Mouse (Mus musculus): ENCODE measurements around the gene Ankdd1a.
A peak's percentile ranks its signal among the peaks of the same experiment; 100 is the strongest.

Gene Ankdd1a

DNA sequence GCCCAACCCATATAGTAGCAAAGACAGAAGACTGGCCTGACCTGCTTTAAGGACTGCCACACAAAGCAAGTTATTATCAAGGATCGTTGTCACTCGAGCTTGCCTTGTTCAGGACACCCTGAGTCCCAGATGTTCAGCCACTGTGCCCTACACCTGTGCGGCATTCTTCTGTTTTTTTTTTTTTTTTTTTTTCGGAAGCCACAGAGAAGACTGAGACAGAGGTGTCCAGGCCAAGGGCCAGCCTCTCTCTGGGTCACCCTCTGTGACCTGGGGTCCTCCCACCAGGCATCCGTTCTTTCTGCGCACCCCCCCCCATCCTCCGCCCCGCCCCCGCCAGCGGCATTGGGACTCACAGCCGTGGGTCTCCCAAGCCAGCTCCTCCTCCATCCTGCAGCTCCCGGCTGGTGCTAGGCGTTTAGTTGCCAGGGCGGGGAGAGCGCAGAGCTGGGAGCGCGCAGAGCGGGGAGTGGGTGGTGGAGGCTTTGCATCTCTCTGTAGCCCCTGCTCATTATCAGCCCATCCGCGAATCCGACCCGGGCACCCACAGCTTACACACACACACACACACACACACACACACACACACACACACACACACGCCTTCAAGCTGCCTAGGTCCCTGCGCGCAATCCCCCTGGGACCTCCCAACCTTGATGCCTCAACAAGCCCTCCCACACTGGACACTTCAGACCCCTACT lies at the start of gene Ankdd1a:
Ankdd1a (minus strand) TSS at position 387 of the 698 bp plus-strand sequence.
- no peak for DNase-seq (ENCODE audit: low spot score in 2 of 2)

DNA sequence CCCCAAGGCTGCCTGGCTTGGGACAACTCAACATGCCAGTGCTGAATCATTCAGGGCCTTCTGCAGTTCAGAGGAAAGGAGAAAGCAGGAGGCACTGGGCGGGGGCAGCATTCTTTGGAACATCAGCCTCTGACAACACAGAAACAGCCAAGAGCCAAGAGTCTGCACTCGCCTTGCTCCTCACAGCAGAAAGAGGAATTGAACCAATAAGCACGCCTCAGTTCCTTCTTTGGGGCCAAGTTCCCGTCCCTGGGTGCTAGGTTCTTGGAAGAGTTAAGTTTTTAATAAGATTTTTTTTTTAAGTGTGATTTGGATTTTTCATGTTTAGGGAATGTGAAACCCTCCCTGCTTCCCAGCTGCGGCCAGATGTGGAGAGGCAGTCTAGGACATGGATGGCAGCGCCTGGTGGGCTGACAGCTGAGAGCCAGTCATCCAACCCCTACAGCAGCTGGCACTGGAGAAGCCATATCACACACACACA lies 49.5 kb upstream of the Ankdd1a start:
- DNase-seq (ENCODE audit: low spot score in 2 of 2): peak in 1 of 2 experiments; percentile 66

DNA sequence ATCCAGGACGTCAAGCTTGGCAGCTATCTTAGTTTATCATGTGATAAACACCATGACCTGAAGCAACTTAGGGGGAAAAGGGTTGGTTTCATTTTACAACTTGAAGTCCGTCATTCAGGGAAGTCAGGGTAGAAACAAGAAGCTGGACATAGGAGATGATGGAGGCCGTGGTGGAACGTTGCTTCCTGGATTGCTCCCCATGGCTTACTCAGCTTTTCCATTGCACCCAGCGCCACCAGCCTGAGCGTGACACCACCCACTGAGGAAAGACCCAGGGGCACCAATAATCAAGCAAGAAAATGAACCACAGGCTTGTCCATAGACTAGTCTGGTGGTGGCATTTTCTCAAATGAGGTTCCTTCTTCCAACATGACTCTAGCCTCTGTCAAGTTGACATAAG lies 48.8 kb upstream of the Ankdd1a start:
- DNase-seq (ENCODE audit: low spot score in 2 of 2): peak in 1 of 2 experiments; percentile 56

DNA sequence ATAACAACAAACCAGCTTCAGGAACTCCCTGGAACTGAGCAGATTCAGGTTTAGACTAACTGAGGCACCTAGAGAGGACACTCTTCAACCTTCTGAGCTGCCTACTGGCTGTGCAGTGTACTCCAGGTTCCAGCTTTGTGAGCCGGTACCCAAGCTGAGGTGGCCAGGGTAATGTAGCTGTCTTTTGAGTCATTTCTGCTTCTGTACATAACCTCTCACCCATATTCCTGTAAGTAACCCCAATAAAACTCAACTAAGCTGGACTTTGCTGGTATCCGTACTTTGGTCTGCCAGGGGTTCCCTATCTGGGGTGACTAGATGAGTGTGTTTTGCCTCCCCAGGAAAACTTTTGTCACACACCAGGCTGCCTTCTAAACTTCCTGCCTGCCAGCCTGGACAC lies 44.7 kb upstream of the Ankdd1a start:
- no peak for DNase-seq (ENCODE audit: low spot score in 2 of 2)

DNA sequence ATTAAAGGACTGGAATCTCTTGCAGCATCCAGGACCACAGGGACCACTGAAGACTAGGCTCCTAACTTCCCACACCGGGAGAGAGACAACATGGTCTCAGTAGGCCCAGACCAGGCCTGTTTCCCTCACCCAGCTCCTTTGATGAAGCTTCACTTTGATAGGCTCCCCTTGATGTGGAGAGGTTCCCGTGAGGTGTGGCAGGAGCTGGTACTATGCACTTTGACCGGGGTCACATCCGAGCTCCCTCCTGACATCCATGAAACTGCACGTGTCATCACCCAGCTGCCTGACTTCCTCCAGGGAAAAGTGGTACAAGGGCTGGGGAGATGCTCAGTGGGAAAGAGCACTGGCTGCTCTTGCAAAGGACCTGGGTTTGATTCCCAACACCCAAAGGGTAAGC lies 43.1 kb upstream of the Ankdd1a start:
- no peak for DNase-seq (ENCODE audit: low spot score in 2 of 2)

DNA sequence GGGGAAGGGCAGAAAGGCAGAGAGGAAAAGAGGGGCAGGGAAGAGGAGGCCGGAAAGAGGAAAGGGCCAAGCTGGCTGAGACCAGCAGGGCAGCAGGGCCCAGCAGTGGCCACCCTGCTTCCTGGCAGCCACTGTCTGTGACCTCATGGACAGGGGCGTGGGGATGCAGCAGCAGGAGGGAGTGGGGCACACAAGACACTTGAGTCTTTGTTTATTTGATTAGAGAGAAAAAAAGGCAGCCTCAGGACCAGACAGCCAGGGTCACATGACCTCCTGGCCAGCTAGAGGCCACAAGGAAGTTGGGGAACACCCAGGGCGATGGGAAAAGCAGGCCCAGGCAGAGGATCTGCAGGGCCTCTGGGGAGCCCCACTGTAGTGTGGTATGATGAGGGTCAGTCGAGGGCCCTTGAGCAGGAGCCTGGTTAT lies 42.1 kb upstream of the Ankdd1a start:
- no peak for DNase-seq (ENCODE audit: low spot score in 2 of 2)

DNA sequence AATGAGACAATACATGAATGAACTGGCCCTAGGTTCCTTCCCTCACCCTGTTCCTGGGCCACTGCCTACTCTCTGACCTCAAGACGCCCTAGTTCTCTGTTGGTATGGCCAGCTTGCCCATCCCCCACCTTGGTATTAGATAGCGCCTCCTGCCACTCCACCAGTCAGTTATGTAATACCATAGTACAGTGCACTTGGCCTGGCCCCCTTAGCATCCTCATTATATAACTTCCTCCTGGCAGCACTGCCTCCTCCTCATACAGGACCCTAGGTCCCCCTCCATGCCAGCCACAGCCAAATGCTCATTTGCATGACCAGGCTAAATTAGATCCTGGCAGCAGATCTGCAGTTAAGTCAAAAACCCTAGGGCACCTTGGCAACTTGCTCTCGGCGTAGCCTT lies 41.0 kb upstream of the Ankdd1a start:
- DNase-seq (ENCODE audit: low spot score in 2 of 2): peak; percentile 41 to 71

DNA sequence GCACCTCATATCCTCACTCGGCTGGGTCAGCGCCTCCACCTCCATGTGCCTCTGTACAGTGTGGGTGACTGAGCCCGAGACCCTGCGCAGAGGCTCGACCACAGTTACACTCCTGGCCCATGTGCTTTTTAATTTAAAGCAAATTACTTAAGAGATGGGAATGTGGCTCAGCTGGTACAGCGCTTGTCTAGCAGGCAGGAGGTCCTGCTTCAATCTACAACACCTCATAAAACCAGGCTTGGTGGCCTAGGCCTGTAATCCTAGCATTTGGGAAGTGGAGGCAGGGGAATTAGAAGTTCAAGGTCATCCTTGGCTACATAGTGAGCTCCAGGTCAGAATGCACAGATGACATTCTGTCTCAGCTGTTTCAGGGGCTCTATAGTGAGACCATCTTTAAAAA lies 38.8 kb upstream of the Ankdd1a start:
- no peak for DNase-seq (ENCODE audit: low spot score in 2 of 2)

DNA sequence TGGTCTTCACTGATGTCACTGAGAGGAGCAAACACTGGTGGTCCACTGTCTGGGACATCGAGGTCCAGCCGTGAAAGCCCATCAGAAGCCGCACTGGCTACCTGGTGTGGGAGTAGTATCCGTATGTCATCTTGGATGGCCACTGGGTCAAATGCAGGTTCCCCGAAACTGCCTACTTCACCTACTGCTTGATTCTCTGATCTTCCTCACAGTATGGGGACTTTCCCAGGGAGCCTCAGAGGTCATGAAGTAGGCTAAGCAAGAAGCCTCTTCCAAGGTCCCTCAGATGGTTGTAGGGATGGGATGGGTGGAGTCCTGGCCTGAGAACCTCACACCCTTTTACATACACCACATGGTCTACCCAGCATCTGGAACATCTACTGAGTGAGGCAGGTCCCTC lies 37.0 kb upstream of the Ankdd1a start:
- DNase-seq (ENCODE audit: low spot score in 2 of 2): no peak

DNA sequence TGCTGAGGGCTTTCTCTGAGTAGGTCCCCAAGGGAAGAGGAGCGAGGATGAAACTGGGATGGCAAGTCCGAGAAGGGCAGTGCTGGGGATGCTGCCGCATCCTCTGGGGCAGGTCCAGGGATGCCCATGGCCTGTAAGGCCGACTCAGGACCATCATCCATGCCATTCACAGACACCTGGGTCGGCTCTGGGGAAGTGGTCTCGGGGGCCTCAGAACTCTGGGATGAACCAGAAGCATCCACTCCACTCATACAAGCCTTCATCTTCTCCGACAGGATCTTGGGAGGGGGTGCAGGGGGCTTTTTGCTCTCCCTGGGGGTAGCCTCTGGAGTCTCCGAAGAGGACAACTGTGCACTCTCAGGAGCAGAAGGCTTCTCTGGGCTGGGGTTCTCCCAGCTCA lies 36.4 kb upstream of the Ankdd1a start:
- DNase-seq (ENCODE audit: low spot score in 2 of 2): no peak

DNA sequence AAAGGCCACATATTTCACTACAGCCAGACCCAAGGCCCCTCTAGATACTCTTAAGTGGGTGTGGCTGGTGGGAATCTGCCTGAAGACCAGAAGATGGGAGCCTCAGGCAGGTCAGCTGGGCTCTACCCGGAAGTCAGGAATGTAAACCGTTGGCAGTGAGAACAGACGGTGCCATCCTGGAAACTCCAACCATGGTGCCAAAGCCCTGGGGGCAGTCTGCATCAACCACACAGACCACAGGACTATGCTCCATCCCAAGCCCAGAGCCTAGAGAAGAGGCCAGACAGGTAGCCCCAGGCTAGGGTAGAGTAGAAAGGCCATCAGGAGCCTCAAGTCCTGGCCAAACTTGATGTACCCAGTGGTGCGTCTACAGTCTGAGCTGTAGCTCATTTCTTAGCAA lies 35.6 kb upstream of the Ankdd1a start:
- DNase-seq (ENCODE audit: low spot score in 2 of 2): peak in 1 of 2 experiments; percentile 67

DNA sequence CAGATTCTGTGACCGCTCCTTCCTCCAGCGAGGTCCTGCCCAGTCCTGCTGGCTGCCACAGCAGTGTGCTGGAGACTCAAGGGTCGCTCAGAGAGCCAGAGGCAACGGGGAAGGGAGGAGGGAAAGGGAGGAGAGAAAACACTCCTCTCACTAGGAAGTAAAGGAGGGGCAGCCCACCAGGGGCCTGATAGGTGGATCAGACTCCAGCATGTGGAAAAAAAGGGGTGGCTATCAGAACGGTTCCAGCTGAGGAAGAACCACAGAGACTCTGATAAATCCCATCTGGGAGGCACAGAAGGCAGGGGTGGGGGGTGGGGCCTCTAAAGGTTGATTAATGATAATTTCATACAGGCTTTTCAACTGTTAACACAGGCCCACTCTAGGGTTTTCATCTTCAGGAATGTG lies 35.0 kb upstream of the Ankdd1a start:
- DNase-seq (ENCODE audit: low spot score in 2 of 2): peak; percentile 75 to 77

DNA sequence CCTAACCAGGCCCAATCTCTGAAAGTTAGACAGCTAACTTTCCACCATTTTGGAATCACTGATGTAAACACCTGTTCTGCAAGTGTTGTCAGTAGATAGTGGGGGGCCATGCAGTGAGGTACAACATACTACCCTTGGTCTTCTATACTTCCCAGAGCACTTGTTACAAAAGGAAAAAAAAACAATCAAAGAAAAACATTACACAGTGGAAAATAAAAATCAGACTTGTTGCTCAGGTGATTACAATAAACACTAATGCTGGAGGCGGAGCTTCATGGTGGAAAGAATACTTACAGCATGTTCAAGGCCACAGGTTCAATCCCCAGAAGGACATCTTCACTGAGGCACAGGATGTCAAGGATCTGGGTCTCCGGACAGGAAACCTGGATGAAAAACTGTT lies 32.7 kb upstream of the Ankdd1a start:
- no peak for DNase-seq (ENCODE audit: low spot score in 2 of 2)

DNA sequence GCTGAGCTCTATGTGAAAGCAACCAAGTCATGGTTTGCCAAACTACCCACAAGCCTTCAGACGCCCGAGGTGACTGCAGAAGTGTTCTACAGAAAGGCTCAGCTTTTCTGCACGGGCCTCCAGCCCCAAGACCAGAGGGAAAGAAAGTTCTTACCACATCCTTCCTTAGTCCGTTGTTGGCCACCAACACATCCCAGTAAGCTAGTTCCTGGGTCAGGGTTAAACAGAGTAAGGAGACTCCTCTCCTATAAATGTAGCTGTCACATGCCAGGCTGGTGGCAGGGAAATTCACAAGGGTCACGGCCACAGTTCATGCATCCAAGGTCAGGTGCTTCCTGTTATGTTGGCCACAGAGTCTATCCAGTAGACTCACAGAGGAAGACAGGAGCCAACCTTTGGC lies 32.1 kb upstream of the Ankdd1a start:
- DNase-seq (ENCODE audit: low spot score in 2 of 2): peak; percentile 37 to 71

DNA sequence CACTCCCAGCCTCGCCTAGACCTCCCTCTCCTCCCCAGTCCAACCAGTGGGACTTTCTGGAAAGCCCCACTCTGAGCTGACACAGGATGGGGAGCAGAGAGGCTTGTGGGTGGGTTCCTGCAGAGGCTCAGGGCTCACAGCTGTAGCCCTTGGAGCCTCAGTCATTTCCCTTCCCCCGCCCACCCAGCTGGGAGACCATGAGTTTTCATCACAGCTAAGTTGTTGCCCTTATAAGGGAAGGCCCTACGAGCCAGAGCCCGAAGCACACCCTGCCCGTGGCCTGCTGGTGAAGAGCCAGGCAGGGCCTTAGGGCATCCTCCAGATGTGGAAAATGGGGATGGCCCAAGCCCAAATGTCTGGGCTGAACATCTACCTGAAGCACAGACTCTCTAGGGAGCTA lies 31.0 kb upstream of the Ankdd1a start:
- DNase-seq (ENCODE audit: low spot score in 2 of 2): peak; percentile 74 to 82

DNA sequence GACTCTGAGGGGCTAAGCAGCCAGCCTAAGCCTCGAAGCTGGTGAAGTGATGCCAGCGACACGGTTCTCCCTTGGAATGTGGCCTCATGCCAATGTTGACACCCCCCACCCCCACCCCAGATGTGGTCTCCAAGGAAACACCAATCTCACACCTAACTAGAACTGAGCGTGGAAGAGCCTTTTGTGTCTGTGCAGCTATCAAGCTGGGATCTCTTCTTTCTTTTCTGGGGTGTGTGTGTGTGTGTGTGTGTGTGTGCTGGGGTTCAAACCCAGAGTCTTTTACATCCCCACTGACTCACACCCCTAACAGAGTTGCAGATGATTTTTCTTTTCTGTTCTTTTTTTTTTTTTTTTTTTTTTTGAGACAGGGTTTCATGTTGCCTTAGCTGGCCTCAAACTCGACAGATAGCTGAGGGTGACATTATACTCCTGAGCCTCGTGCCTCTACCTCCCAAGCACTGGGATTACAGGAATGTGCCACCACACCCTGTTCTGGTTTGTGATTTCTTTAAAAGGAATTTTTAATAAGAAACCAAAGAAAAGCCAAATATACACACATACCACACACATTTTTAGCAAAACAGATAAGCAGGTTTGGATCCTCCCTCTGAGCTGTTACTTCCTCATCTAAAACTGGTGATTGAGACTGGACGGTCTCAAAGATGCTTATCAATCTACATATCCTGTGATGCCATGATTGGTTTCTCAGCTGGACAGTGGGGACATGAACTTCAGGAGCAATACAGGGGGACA lies 30.3 kb upstream of the Ankdd1a start:
- DNase-seq (ENCODE audit: low spot score in 2 of 2): no peak

DNA sequence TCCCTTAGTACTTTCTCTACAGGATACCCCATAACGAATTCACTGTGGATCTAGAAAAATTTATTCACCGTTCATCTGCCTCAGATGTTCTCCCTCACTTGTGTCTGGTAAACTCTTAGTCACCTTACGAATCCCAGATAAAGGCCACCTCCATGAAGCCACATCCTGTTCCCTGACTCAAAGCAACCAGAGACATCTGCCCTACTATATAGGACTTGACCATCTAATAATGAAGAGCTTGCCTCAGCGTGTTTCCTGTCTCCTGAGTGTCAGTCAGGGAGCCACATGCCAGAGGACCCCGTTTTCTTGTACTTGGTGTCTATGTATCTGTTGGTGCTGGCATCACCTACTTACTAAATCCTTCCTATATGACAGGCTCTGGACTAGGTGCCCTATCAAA lies 29.6 kb upstream of the Ankdd1a start:
- DNase-seq (ENCODE audit: low spot score in 2 of 2): no peak

DNA sequence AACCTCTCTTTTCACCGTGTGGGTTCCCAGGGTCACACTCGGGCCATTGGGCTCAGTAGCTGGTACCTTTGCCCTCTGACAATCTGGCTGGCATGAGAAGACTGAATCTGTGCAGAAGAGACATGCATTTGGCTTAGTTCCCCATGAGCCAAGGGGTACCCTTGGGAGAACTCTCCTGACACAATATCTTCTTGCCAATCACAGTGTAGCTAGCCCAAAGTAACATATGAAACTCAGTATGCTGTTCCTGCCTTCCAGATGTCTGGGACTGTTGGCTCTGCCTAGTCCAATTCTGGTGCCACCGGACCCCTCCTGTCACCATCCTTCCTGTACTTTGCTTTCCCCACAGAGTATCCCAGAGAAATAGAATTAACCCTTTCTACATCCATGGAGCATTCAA lies 29.1 kb upstream of the Ankdd1a start:
- DNase-seq (ENCODE audit: low spot score in 2 of 2): no peak

DNA sequence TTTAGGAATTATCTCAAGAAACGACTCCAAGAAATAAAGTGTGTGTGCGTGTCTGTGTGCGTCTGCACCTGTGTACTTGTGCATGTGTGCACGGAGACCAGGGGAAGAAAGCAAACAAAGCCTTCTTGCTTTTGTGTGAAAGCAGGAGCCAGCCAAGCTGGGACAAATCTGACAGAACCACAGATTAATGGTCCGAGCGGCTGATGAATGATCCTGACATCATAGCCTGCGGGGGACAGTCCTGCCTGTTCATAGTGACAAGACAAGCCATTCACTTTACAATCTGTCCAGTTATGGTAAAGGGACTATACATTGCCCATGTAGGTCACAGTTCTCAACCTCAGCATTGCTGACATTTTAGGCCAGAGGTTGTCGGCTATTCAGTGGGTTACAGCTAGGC lies 28.3 kb upstream of the Ankdd1a start:
- DNase-seq (ENCODE audit: low spot score in 2 of 2): no peak

DNA sequence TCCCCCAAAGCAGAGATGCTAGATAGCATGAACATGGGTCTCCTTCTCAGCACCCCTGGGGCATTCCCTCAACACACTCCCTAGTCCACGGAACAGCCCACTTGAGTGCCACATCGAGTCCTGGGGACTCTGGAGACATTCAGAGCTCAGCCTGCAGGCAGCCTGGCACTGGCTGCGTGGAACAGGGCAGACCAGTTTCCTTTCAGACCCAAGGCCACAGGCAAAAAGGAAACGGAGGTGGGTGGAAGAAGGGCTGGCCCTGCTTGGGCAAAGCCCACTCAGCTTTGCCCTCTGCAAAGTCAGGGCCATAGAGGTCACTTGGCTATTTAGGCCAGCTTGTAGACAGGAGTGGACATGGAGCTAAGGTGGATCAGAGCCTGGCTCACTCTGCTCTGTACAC lies 27.9 kb upstream of the Ankdd1a start:
- no peak for DNase-seq (ENCODE audit: low spot score in 2 of 2)

DNA sequence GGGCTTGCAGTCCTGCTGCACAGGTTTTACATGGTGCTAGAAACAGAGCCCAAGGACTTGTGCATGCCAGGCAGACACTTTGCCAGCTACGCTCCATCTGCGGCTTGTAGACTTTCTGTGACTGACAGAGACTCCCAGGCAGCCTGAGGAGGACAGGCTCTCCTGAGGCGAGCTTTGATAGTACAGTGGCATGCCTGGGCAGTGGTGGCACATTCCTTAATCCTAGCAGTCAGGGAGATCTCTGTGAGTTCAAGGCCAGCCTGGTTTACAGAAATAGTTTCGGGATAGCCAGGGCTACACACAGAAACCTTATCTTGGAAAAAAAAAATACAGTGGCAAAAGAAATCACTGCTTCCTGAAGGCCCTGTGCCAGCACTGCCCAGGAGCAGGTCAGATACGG lies 27.1 kb upstream of the Ankdd1a start:
- no peak for DNase-seq (ENCODE audit: low spot score in 2 of 2)

DNA sequence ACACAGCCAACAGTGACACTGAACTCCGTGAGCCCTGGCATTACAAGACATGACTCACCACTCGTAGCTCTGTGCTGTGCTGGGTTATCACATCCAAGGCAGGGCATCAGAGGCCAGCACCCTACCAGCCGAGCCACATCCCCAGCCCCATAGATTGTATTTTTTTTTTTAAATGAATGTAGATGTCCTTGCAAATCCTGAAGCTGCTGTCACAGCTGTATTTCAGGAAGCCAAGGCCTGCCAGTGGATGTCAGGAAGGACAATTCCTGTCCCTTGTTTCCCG lies 26.4 kb upstream of the Ankdd1a start:
- DNase-seq (ENCODE audit: low spot score in 2 of 2): no peak

DNA sequence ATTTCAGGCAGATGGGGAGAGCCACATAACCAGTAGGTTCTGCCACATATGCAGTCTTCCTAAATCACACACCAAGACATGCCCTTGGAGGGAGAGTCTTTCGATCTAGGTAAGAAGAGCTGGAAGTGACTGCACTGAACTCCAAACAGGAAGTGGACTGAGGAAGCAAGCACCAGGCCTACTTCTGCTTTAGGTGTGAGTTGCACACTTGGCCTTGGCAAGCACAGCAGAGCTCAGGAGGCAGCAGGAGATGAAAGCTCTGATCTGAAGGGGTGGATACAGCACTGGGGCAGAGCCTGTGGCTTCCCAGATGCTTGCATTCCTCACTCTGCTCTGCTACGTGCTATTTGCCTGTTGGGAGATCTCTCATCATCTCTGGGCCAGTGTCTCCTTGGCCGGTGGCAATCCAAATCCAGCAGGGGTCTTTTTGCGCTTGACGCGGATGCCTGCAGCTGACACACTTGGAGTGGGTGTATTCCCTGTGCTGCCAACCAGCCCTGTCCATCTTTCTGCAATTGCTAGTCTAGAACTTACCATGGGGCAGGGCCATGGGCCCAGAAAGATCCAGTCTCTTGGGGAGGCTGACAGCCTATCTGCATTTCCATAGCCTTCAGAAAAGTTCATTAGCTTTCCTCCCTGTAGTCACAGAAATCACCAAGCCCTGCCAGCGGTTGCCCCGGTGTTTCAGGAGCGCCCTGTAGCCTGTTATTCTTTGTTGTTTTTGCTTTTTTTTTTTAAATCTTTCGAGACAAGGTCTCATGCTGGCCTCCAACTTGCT lies 25.8 kb upstream of the Ankdd1a start:
- peak; percentile 33 to 72 for DNase-seq (ENCODE audit: low spot score in 2 of 2)
